Mouse (Mus musculus) stomach, embryonic 16.5 days (tissue): Measurements from ENCODE around the gene AC134908.4. TPM values are rescaled to one million over a fixed set of nuclear protein-coding genes. Genes with fewer than 3 reads are reported as not detected.
A peak's percentile ranks its signal among the peaks of the same experiment; 100 is the strongest.

Source experiments
- ATAC-seq: fragments of 200-750 bp; cut with Nextera tagmentation; 2 replicates; pipeline ENCODE4 v1.8.0; 2017; ENCODE audit warnings: moderate number of reproducible peaks, moderate TSS enrichment; ENCODE audit not compliant: insufficient read depth, low FRiP score
- H3K27ac ChIP-seq: fragments of 300-500 bp; sonication (generic); 2 replicates; pipeline ENCODE4 v1.5.1; 2014; ENCODE audit warnings: low read length
- H3K27me3 ChIP-seq: fragments of 300-500 bp; sonication (generic); 2 replicates; pipeline ENCODE4 v1.6.1; 2014; ENCODE audit warnings: low read length, control low read depth, mixed read lengths; ENCODE audit not compliant: control insufficient read depth, insufficient read depth
- H3K36me3 ChIP-seq: fragments of 300-500 bp; sonication (generic); 2 replicates; pipeline ENCODE4 v1.6.1; 2014; ENCODE audit warnings: low read length; ENCODE audit not compliant: control insufficient read depth, insufficient read depth
- H3K4me1 ChIP-seq: fragments of 300-500 bp; sonication (generic); 2 replicates; pipeline ENCODE4 v1.6.1; 2014; ENCODE audit warnings: low read length, control low read depth, mixed read lengths; ENCODE audit not compliant: control insufficient read depth, insufficient read depth
- H3K4me2 ChIP-seq: fragments of 300-500 bp; sonication (generic); 2 replicates; pipeline ENCODE4 v1.6.1; 2014; ENCODE audit warnings: low read depth, low read length, mixed read lengths
- H3K4me3 ChIP-seq: fragments of 300-500 bp; sonication (generic); replicated peaks from 2 replicates; pipeline ENCODE4 v1.5.1; 2014; ENCODE audit warnings: mild to moderate bottlenecking, low read length
- H3K9ac ChIP-seq: fragments of 300-500 bp; sonication (generic); 2 replicates; pipeline ENCODE4 v1.6.1; 2014; ENCODE audit warnings: low read length
- H3K9me3 ChIP-seq: fragments of 300-500 bp; sonication (generic); replicated peaks from 2 replicates; pipeline ENCODE4 v1.6.1; 2016; ENCODE audit warnings: low read length, control low read depth; ENCODE audit not compliant: control insufficient read depth
- WGBS: fragments of 180-500 bp; shearing (Covaris S2); extraction: QIAGEN DNeasy Blood & Tissue Kit; methylation state at CpG from one replicate; pipeline ENCODE4 v1.1.7; 2014; 5-methylcytosine and 5-hydroxymethylcytosine counted together
- polyA plus RNA-seq: library from polyadenylated mRNA; unstranded; fragments of >200 nt; fragmentation: Nextera tagmentation; extraction: Ambion mirVana; gene quantifications from 2 replicates; pipeline ENCODE4 v1.2.1, GENCODE M21; 2015

The AC134908.4 gene
- polyA plus RNA-seq, 1 experiment from 2014 or later = not detected

DNA sequence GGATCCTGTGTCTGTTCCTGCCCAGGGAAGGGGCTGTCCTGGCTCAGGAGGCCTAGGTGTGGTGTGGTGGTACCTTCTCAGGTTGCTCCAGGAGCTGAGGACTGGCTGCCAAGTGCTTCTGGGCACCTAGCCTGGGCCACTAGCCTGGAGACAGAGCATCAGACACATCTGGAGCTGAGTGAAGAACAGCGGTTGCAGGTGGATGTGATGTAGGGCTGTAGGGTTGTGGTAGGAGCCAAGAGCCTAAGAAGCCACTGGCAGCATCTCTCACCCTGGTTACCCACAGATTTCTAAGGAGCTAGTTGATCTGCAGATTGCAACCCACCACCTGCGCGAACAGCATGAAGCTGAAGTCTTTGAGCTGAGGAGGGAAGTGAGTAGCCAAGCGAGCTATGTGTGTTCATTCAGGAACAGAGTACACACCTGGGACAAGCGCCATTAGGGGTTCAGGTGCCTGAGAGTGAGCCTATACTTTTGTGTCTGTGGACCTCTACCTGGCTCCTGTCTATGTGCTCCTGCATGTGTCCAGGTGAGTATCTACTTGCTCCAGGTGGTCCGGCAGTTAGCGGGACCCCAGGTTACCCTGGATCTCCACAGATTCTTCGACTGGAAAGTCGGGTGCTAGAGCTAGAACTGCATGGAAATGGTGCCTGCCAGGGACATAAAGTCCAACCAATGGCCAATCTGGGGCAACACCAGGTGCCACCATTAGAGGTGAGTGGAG is 8.5 kb downstream of the AC134908.4 start:
- 90% methylated on average over 9 of the region's 9 CpGs for WGBS
- Histone ChIP-seq H3K36me3 (peaks cover 5% of the 10 kb centered on the region; the same call in 1 of the 2 replicates), H3K9ac (no peak overlapping the region), H3K4me3 (no peak overlapping the region), H3K4me2 (no peak overlapping the region), H3K27ac (no peak overlapping the region), H3K4me1 (peaks cover 20% of the 10 kb centered on the region), H3K9me3 (no peaks in the 10 kb centered on the region), H3K27me3 (no peaks in the 10 kb centered on the region)
- ATAC-seq = no peak

DNA sequence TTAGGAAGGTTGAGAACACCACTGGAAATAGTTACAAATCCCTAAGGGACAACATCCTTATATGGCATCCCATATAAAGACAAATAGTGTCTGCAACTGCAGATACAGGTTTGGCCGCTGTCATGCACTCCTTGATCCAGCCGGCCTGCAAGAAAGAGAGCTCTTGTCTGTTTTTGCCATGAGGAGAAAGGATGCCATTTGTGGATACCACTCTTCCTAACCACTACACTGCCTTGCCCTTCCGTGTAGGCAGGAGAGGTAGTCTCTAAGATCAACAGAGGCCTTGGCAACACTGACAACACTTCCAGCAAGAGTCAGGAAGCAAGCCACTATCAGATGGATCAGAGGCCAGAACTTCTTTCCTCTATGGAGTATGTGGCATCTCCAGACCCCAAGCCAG is 9.2 kb downstream of the AC134908.4 start, which contains the start of gene Ccdc78:
Gene Ccdc78 (plus strand): TSS at position 301 of the 400 bp plus-strand sequence.
- Histone ChIP-seq H3K36me3 (peaks cover 5% of the 10 kb centered on the region; the same call in 1 of the 2 replicates), H3K4me2 (peak within 1 kb of the TSS; percentile 71), H3K27ac (peak within 1 kb of the TSS; percentile 84), H3K4me1 (peaks cover 16% of the 10 kb centered on the region), H3K9ac (peak within 1 kb of the TSS; percentile 83), H3K4me3 (peak within 1 kb of the TSS; percentile 67), H3K9me3 (no peaks in the 10 kb centered on the region), H3K27me3 (no peaks in the 10 kb centered on the region)
- 80% methylated on average over 3 of the region's 3 CpGs for WGBS
- ATAC-seq = no peak

GRCm38 (mm10) chr17:25785281-25785745 is 10.1 kb downstream of the AC134908.4 start, which contains the start of gene Haghl:
Haghl (minus strand) TSS chr17:25785673.
- H3K9me3 ChIP-seq = no peaks in the 10 kb centered on the region
- peak within 1 kb of the TSS; percentile 67 for H3K4me3 ChIP-seq
- peak; percentile 87 for ATAC-seq
- H3K27ac ChIP-seq = peak within 1 kb of the TSS; percentile 84
- peak within 1 kb of the TSS; percentile 71 for H3K4me2 ChIP-seq
- under 1% methylated on average over 23 of the region's 23 CpGs for WGBS
- H3K27me3 ChIP-seq = no peaks in the 10 kb centered on the region
- peak within 1 kb of the TSS; percentile 83 for H3K9ac ChIP-seq
- peaks cover 14% of the 10 kb centered on the region for H3K4me1 ChIP-seq
- H3K36me3 ChIP-seq = peaks cover 5% of the 10 kb centered on the region; the same call in 1 of the 2 replicates

GRCm38 (mm10) chr17:25783861-25784574 is 11.4 kb downstream of the AC134908.4 start:
- Histone ChIP-seq H3K9me3 (no peaks in the 10 kb centered on the region), H3K27me3 (no peaks in the 10 kb centered on the region), H3K9ac (peak overlapping the region; percentile 83; the same call in 1 of the 2 replicates), H3K4me1 (peaks cover 14% of the 10 kb centered on the region), H3K27ac (no peak overlapping the region), H3K4me2 (peak overlapping the region; percentile 71), H3K36me3 (peaks cover 8% of the 10 kb centered on the region; the same call in 1 of the 2 replicates), H3K4me3 (peak overlapping the region; percentile 67)
- ATAC-seq = no peak
- 74% methylated on average over 15 of the region's 15 CpGs for WGBS

DNA sequence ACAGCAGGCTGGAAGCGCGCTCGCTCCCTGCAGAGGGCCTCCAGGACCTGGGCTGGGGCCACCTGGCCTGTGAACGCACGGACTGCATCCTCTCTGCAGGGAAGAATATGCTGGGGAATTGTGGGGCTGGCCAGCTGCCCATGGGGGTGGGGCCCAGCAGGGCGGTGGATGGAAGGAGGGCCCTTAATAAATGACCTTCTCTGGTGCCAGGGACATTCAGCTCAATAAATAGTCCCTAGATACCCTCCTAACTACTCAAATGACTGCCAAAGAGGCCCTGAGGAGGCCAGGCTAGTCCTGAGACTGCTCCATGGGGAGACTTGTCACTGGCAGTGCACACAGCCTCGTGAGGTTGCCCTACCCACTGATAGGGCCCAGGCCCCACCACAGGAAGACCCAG is 12.4 kb downstream of the AC134908.4 start:
- Histone ChIP-seq H3K9me3 (no peaks in the 10 kb centered on the region), H3K36me3 (peaks cover 8% of the 10 kb centered on the region; the same call in 1 of the 2 replicates), H3K9ac (no peak overlapping the region), H3K27me3 (no peaks in the 10 kb centered on the region), H3K4me2 (no peak overlapping the region), H3K4me3 (no peak overlapping the region), H3K27ac (no peak overlapping the region), H3K4me1 (peaks cover 14% of the 10 kb centered on the region)
- WGBS = 57% methylated on average over 7 of the region's 7 CpGs
- ATAC-seq = no peak

DNA sequence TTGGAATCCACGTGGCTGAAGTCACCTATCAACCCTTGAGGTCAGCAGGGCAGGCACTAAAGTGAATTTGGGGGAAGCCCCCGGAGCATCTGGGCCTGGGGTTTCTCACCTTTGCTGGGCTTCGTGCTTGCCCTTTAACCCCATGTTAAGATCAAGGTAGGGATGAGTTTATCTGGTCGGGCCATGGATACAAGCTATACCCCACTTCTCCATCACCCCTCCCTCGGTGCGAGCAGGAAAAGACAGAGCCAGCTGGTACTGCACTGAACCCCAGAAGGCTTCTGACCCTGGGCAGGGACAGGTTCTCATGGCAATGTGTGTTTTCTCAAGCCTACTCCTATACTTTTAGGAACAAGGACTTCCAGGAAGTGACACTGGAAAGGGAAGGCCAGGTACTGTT is 14.1 kb downstream of the AC134908.4 start:
- Histone ChIP-seq H3K4me3 (no peak overlapping the region), H3K36me3 (peaks cover 3% of the 10 kb centered on the region; the same call in 1 of the 2 replicates), H3K9ac (no peak overlapping the region), H3K4me1 (peaks cover 14% of the 10 kb centered on the region), H3K9me3 (no peaks in the 10 kb centered on the region), H3K27ac (no peak overlapping the region), H3K27me3 (no peaks in the 10 kb centered on the region), H3K4me2 (no peak overlapping the region)
- no peak for ATAC-seq
- WGBS = 75% methylated on average over 6 of the region's 6 CpGs

DNA sequence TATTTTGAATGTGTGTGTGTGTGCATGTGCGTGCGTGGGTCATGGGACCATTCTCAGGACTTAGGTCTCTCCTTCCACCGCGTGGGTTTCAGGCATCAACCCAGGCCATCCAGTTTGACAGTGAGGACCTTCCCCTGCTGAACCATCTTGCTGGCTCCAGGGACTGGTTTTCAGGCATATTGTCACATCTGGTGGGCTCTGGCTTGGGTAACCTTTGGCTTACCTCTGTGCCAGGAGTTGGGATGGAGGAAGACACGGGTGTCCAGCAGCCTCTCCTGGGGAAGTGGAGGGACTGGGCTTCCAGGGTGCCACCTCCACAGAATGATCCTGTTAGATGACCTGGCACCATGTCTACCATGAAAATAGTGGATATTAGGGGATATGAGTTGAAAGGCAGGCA is 17.5 kb downstream of the AC134908.4 start:
- Histone ChIP-seq H3K27me3 (no peaks in the 10 kb centered on the region), H3K4me3 (no peak overlapping the region), H3K9ac (no peak overlapping the region), H3K27ac (no peak overlapping the region), H3K36me3 (peaks cover 3% of the 10 kb centered on the region; the same call in 1 of the 2 replicates), H3K4me2 (no peak overlapping the region), H3K4me1 (peaks cover 6% of the 10 kb centered on the region), H3K9me3 (no peaks in the 10 kb centered on the region)
- no peak for ATAC-seq
- 90% methylated on average over 5 of the region's 5 CpGs for WGBS

DNA sequence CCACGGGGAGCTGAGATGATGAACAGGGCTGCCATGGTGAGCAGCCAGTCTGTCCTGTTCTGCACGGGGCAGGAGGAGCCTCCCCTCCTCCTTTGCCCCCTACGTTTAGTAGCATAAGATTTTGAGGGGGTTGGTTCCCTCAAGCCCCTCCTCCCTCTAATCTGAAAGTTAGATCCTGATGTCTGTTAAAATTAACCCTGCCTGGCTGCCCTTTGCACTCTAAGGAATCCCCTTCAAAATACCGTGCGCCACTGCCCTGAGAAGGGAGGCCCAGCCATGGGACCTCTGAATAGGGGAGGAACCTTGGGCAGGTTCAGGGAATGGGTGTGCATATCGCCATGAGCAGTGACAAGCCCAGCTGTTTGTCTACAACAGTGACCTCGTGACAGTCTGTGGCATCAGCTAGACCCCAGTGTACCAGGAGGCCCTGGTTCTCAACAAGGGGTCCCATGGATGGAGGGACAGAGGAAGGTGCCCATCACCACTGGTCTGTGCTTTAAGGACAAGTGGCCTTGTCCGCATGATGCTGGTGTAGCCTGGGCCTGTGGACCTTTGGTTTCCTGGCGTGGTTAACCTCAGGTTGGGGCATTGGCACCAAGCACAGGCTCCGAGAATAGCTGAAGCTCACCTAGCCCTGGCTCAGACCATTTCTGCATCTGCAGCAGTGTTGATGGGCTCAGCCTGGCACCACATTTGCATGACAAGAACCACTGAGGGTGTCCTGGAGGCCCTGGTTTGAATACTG is 20.0 kb downstream of the AC134908.4 start:
- Histone ChIP-seq H3K27me3 (no peaks in the 10 kb centered on the region), H3K4me3 (no peak overlapping the region), H3K27ac (no peak overlapping the region), H3K9me3 (no peaks in the 10 kb centered on the region), H3K9ac (no peak overlapping the region), H3K4me1 (peaks cover 6% of the 10 kb centered on the region), H3K4me2 (no peak overlapping the region), H3K36me3 (0 out of 2 replicates have a peak, but pooled peaks cover 3% of the 10 kb centered on the region)
- 74% methylated on average over 10 of the region's 10 CpGs for WGBS
- ATAC-seq = no peak
